Mouse (Mus musculus) ES-E14 (cell line): ENCODE results near the gene Igfbp7. TPM values are rescaled to one million over a fixed set of nuclear protein-coding genes. Genes with fewer than 3 reads are reported as not detected.

Experiments used
- DNase-seq: peaks from one replicate; pipeline ENCODE4 v3.0.0-alpha.2; 2013; ENCODE audit warnings: low read depth, low spot score
- H3K27ac ChIP-seq: 2 replicates; pipeline ENCODE4 v1.5.1; 2012; ENCODE audit warnings: low read depth, mild to moderate bottlenecking, low read length, moderate library complexity, mixed read lengths; ENCODE audit not compliant: poor library complexity, insufficient read depth, severe bottlenecking
- H3K36me3 ChIP-seq: 2 replicates; pipeline ENCODE4 v1.6.1; 2012; ENCODE audit warnings: mild to moderate bottlenecking, low read length, moderate library complexity, mixed read lengths; ENCODE audit not compliant: control insufficient read depth, poor library complexity, insufficient read depth, severe bottlenecking
- H3K4me1 ChIP-seq, 2 experiments: fragments of 150-350 bp in 1 of 2; sonication (generic) in 1 of 2; 2 replicates each; pipeline ENCODE4 v1.6.1; 2012; ENCODE audit warnings: low read length in 2 of 2, mild to moderate bottlenecking in 1 of 2, mixed read lengths in 1 of 2; ENCODE audit not compliant: control insufficient read depth in 2 of 2, insufficient read depth in 2 of 2, poor library complexity in 1 of 2
- H3K4me3 ChIP-seq, 2 experiments: fragments of 150-350 bp in 1 of 2; sonication (generic) in 1 of 2; 2 replicates each; pipeline ENCODE4 v1.5.1; 2012; ENCODE audit warnings: low read length in 2 of 2, low read depth in 1 of 2, mild to moderate bottlenecking in 1 of 2, mixed read lengths in 1 of 2; ENCODE audit not compliant: insufficient read depth in 1 of 2, poor library complexity in 1 of 2, severe bottlenecking in 1 of 2
- H3K9ac ChIP-seq: 2 replicates; pipeline ENCODE4 v1.6.1; 2012; ENCODE audit warnings: low read depth, mild to moderate bottlenecking, low read length, mixed read lengths; ENCODE audit not compliant: poor library complexity, insufficient read depth, severe bottlenecking
- H3K9me3 ChIP-seq: fragments of 150-350 bp; sonication (generic); 2 replicates; pipeline ENCODE4 v1.6.1; 2012; ENCODE audit warnings: low read depth, mild to moderate bottlenecking, low read length; ENCODE audit not compliant: control insufficient read depth, insufficient read depth
- CHD2 ChIP-seq: IDR thresholded peaks from 2 replicates; pipeline ENCODE4 v1.6.1; 2014; ENCODE audit warnings: mild to moderate bottlenecking, low read depth, low read length, inconsistent platforms
- HCFC1 ChIP-seq: IDR thresholded peaks from 2 replicates; pipeline ENCODE4 v1.6.1; 2012; ENCODE audit warnings: low read length, inconsistent platforms, borderline replicate concordance; ENCODE audit not compliant: insufficient read depth
- MAFK ChIP-seq: IDR thresholded peaks from 2 replicates; pipeline ENCODE4 v1.6.1; 2014; ENCODE audit warnings: mild to moderate bottlenecking, low read depth, low read length, inconsistent platforms; ENCODE audit not compliant: insufficient read depth
- ZC3H11A ChIP-seq: IDR thresholded peaks from 2 replicates; pipeline ENCODE4 v1.6.1; 2012; ENCODE audit warnings: low read depth, mild to moderate bottlenecking, inconsistent platforms, low read length, borderline replicate concordance
- ZNF384 ChIP-seq: IDR thresholded peaks from 2 replicates; pipeline ENCODE4 v1.6.1; 2012; ENCODE audit warnings: low read depth, low read length, inconsistent platforms
- in situ Hi-C, 2 experiments: fragments of 600-800 bp; cut with MboI; formaldehyde crosslinking; loops; one replicate each; pipeline ENCODE4 v1.15.1; 2025; ENCODE audit warnings: low sequenced_read_pairs in 2 of 2, inconsistent platforms in 1 of 2; ENCODE audit not compliant: unreplicated experiment in 2 of 2
- total RNA-seq: library from RNA; depleted of rRNA; stranded (reverse); fragments of 300-350 nt; gene quantifications from 2 replicates; pipeline ENCODE4 v1.2.3, GENCODE M21; 2012

Igfbp7 gene
- total RNA-seq, 1 experiment: 65.2 TPM

GRCm38 (mm10) chr5:77349971-77350658, 57.7 kb downstream of the Igfbp7 start:
- H3K4me3 ChIP-seq: no peak overlapping the region
- no peak overlapping the region for H3K9ac ChIP-seq
- no peak for TF ChIP-seq ZC3H11A
- TF ChIP-seq HCFC1: no peak
- no peak for TF ChIP-seq MAFK
- TF ChIP-seq ZNF384: no peak
- no peak for TF ChIP-seq CHD2
- peak; percentile 65 for DNase-seq
- peaks cover 29% of the 10 kb centered on the region for H3K36me3 ChIP-seq
- H3K9me3 ChIP-seq: no peaks in the 10 kb centered on the region
- in situ Hi-C loops: no loop called here
- no peak overlapping the region for H3K27ac ChIP-seq
- H3K4me1 ChIP-seq: no peaks in the 10 kb centered on the region; a peak in 1 of 4 replicates

- in situ Hi-C loops: no loop called here
- H3K36me3 ChIP-seq: peaks cover 31% of the 10 kb centered on the region
Measured at GRCm38 (mm10) chr5:77348901-77349300, 58.9 kb downstream of the Igfbp7 start.

GRCm38 (mm10) chr5:77340033-77340432, 67.8 kb downstream of the Igfbp7 start:
- DNase-seq: no peak
- Histone ChIP-seq H3K9me3 (no peaks in the 10 kb centered on the region), H3K9ac (no peak overlapping the region), H3K27ac (0 out of 2 replicates have a peak overlapping the region, but pooled peaks have one; percentile 6), H3K4me3 (no peak overlapping the region), H3K4me1 (no peaks in the 10 kb centered on the region), H3K36me3 (peaks cover 49% of the 10 kb centered on the region)
- TF ChIP-seq ZNF384 (no peak), MAFK (no peak), ZC3H11A (no peak), CHD2 (no peak)
- in situ Hi-C loops: no loop called here

More at GRCm38 (mm10) chr5:77348901-77349300, 58.9 kb downstream of the Igfbp7 start:
- Histone ChIP-seq H3K27ac (no peak overlapping the region), H3K4me3 (no peak overlapping the region), H3K9ac (no peak overlapping the region), H3K4me1 (no peaks in the 10 kb centered on the region; a peak in 1 of 4 replicates), H3K9me3 (no peaks in the 10 kb centered on the region)
- no peak for DNase-seq
- TF ChIP-seq ZC3H11A (no peak), MAFK (no peak), CHD2 (no peak), HCFC1 (no peak), ZNF384 (no peak)

- no peak overlapping the region for H3K27ac ChIP-seq
- in situ Hi-C loops: no loop called here
- no peaks in the 10 kb centered on the region for H3K4me1 ChIP-seq
- TF ChIP-seq MAFK (0 out of 2 replicates have a peak, but pooled peaks have one; percentile 33), ZNF384 (no peak)
- no peaks in the 10 kb centered on the region for H3K9me3 ChIP-seq
- H3K9ac ChIP-seq: no peak overlapping the region
- H3K36me3 ChIP-seq: peaks cover 25% of the 10 kb centered on the region
- H3K4me3 ChIP-seq: no peak overlapping the region
- DNase-seq: no peak
Measured at GRCm38 (mm10) chr5:77330154-77330553, 77.7 kb downstream of the Igfbp7 start.

GRCm38 (mm10) chr5:77324936-77325335, 82.9 kb downstream of the Igfbp7 start:
- no peak for TF ChIP-seq HCFC1
- TF ChIP-seq ZNF384: no peak
- TF ChIP-seq ZC3H11A: no peak
- TF ChIP-seq MAFK: no peak
- TF ChIP-seq CHD2: no peak

More at GRCm38 (mm10) chr5:77324936-77325335, 82.9 kb downstream of the Igfbp7 start:
- Histone ChIP-seq H3K4me1 (no peaks in the 10 kb centered on the region), H3K36me3 (peaks cover 35% of the 10 kb centered on the region), H3K4me3 (no peak overlapping the region), H3K27ac (no peak overlapping the region), H3K9me3 (no peaks in the 10 kb centered on the region), H3K9ac (no peak overlapping the region)
- in situ Hi-C loops: no loop called here
- no peak for DNase-seq
